10 mouse cellular contexts compared by ENCODE assay signal in genomic region chr13:63701199-63702175, GRCm38 (mm10).
DNase-seq lines count a peak whose midpoint lies in the region; ATAC-seq and TF ChIP-seq lines count a peak whose summit lies in the region.
"Had no signal": no experiment of that assay in that cellular context is flagged by ENCODE, and none has a peak within 500 bp of the region (broad histone marks: within the 10 kb centered on the region; RNA-seq: fewer than 3 reads in every experiment).

No protein-coding gene starts in this region.

- H3K27me3 ChIP-seq in hindbrain, embryonic 15.5 days: no peaks in the 10 kb centered on the region
- no peaks in the 10 kb centered on the region for H3K27me3 ChIP-seq in hindbrain, embryonic 12.5 days
- no peaks in the 10 kb centered on the region for H3K27me3 ChIP-seq in CH12.LX (replicated peaks)
- H3K27me3 ChIP-seq in intestine, embryonic 14.5 days (replicated peaks; ENCODE audit: control insufficient read depth, insufficient read depth, low read length): no peaks in the 10 kb centered on the region
- H3K27me3 ChIP-seq: liver, embryonic 15.5 days had no signal

- 0 out of 2 replicates have a peak overlapping the region, but pooled peaks have one; percentile 31 for H3K27ac ChIP-seq in hindbrain, embryonic 15.5 days (replicated peaks)
- H3K27ac ChIP-seq in hindbrain, embryonic 12.5 days: no peak overlapping the region
- no peak overlapping the region for H3K27ac ChIP-seq in CH12.LX (ENCODE audit: insufficient read depth, low read depth)
- peak overlapping the region; percentile 90 for H3K27ac ChIP-seq in intestine, embryonic 14.5 days (ENCODE audit: low read depth)
- H3K27ac ChIP-seq: forebrain, embryonic 12.5 days; liver, embryonic 15.5 days had no signal

- TF ChIP-seq RAD21 in CH12.LX (IDR thresholded peaks at IDR 0.05; ENCODE audit: low read depth, low read length): no peak

- H3K4me2 ChIP-seq in hindbrain, embryonic 15.5 days: no peak overlapping the region
- no peak overlapping the region for H3K4me2 ChIP-seq in hindbrain, embryonic 12.5 days (replicated peaks)
- H3K4me2 ChIP-seq in CH12.LX (ENCODE audit: insufficient read depth, low read depth, poor library complexity, severe bottlenecking): no peak overlapping the region
- H3K4me2 ChIP-seq in intestine, embryonic 14.5 days (ENCODE audit: low read length): no peak overlapping the region
- H3K4me2 ChIP-seq: forebrain, embryonic 12.5 days; liver, embryonic 15.5 days had no signal

- TF ChIP-seq POLR2A in CH12.LX (IDR thresholded peaks at IDR 0.05; ENCODE audit: low read depth, low read length): no peak

- no peaks in the 10 kb centered on the region for H3K36me3 ChIP-seq in hindbrain, embryonic 15.5 days
- no peaks in the 10 kb centered on the region for H3K36me3 ChIP-seq in hindbrain, embryonic 12.5 days
- no peaks in the 10 kb centered on the region for H3K36me3 ChIP-seq in CH12.LX (replicated peaks in 1 of 2; ENCODE audit: control insufficient read depth in 1 of 2, insufficient read depth in 1 of 2, low read length in 1 of 2)
- H3K36me3 ChIP-seq in intestine, embryonic 14.5 days (ENCODE audit: control insufficient read depth, insufficient read depth, low read length): no peaks in the 10 kb centered on the region
- H3K36me3 ChIP-seq: forebrain, embryonic 12.5 days; liver, embryonic 15.5 days had no signal

- WGBS in hindbrain, embryonic 15.5 days: 39% methylated on average over 9 of the region's 9 CpGs
- WGBS in hindbrain, embryonic 12.5 days: 38% methylated on average over 9 of the region's 9 CpGs
- WGBS in intestine, embryonic 14.5 days: 25% methylated on average over 9 of the region's 9 CpGs

- H3K9me3 ChIP-seq in hindbrain, embryonic 15.5 days: no peaks in the 10 kb centered on the region
- no peaks in the 10 kb centered on the region for H3K9me3 ChIP-seq in hindbrain, embryonic 12.5 days (replicated peaks)
- no peaks in the 10 kb centered on the region for H3K9me3 ChIP-seq in CH12.LX (replicated peaks; ENCODE audit: low read length)
- H3K9me3 ChIP-seq in intestine, embryonic 14.5 days (ENCODE audit: control insufficient read depth, low read length): no peaks in the 10 kb centered on the region
- H3K9me3 ChIP-seq: forebrain, embryonic 12.5 days; liver, embryonic 15.5 days had no signal

- no peak for TF ChIP-seq EP300 in CH12.LX (IDR thresholded peaks at IDR 0.05; ENCODE audit: low read length)

- no peaks in the 10 kb centered on the region for H3K4me1 ChIP-seq in hindbrain, embryonic 15.5 days (replicated peaks)
- peaks cover 7% of the 10 kb centered on the region; the same call in 1 of the 2 replicates for H3K4me1 ChIP-seq in hindbrain, embryonic 12.5 days
- peaks cover 2 to 35% of the 10 kb centered on the region in 2 experiments; a peak in 3 of 4 replicates for H3K4me1 ChIP-seq in CH12.LX (ENCODE audit: control insufficient read depth in 1 of 2, insufficient read depth in 2 of 2)
- peaks cover 11% of the 10 kb centered on the region for H3K4me1 ChIP-seq in intestine, embryonic 14.5 days (replicated peaks; ENCODE audit: control insufficient read depth, insufficient read depth, low read length)

- dilution Hi-C loops in CH12.LX (cut with MboI; ENCODE audit: extremely low pct_ligation_motif_present, extremely low pct_unique_long_range_greater_than_20kb, low sequenced_read_pairs): no loop called here

- no peak for ATAC-seq in hindbrain, embryonic 15.5 days (ENCODE audit: low FRiP score, low read depth)
- no peak for ATAC-seq in hindbrain, embryonic 12.5 days (ENCODE audit: low FRiP score)
- ATAC-seq in intestine, embryonic 14.5 days (replicated peaks; ENCODE audit: low FRiP score, low TSS enrichment, low read depth): peak; percentile 63; the same call in 1 of the 2 replicates

- DNase-seq in CH12.LX (ENCODE audit: extremely low read depth): peak; percentile 69
- DNase-seq in intestine, embryonic 14.5 days (ENCODE audit: low spot score): no peak
- DNase-seq in neural tube, embryonic 10.5 days (ENCODE audit: extremely low spot score, low spot score): peak; percentile 33
- no peak for DNase-seq in left cerebral cortex, adult 9 months (ENCODE audit: low spot score in 2 of 2)
- no peak for DNase-seq in spleen, adult 12 weeks (ENCODE audit: low spot score)
- no peak for DNase-seq in cerebellum, adult 9-11 months

- no peak overlapping the region for H3K4me3 ChIP-seq in hindbrain, embryonic 15.5 days
- H3K4me3 ChIP-seq in hindbrain, embryonic 12.5 days: no peak overlapping the region
- H3K4me3 ChIP-seq in CH12.LX (replicated peaks in 1 of 3; ENCODE audit: low read depth in 2 of 3, low read length in 2 of 3, poor library complexity in 1 of 3): no peak overlapping the region
- no peak overlapping the region for H3K4me3 ChIP-seq in intestine, embryonic 14.5 days (ENCODE audit: low read depth, low read length)
- H3K4me3 ChIP-seq: forebrain, embryonic 12.5 days; liver, embryonic 15.5 days had no signal

- no peak for TF ChIP-seq CTCF in CH12.LX (conservative IDR thresholded peaks at IDR 0.05 in 1 of 2, IDR thresholded peaks at IDR 0.05 in 1 of 2; ENCODE audit: low read depth in 2 of 2, low read length in 2 of 2)

- no peak overlapping the region for H3K9ac ChIP-seq in hindbrain, embryonic 15.5 days
- H3K9ac ChIP-seq in hindbrain, embryonic 12.5 days: no peak overlapping the region
- no peak overlapping the region; the same call in 1 of the 2 replicates for H3K9ac ChIP-seq in CH12.LX (ENCODE audit: insufficient read depth, low read depth)
- H3K9ac ChIP-seq in intestine, embryonic 14.5 days (ENCODE audit: low read length): no peak overlapping the region
- H3K9ac ChIP-seq: forebrain, embryonic 12.5 days; liver, embryonic 15.5 days had no signal

- in situ Hi-C loops in CH12.LX (cut with MboI; ENCODE audit: low pct_ligation_motif_present, low pct_unique_long_range_greater_than_20kb, low sequenced_read_pairs): loop anchor here (10.0 to 25.0 kb wide), 2 partner anchors 93 to 336 kb away; no protein-coding TSS in a partner anchor

- H3K79me2 ChIP-seq in CH12.LX (replicated peaks; ENCODE audit: control insufficient read depth, extremely low read depth, insufficient read depth, poor library complexity, severe bottlenecking): no peaks in the 10 kb centered on the region

TF ChIP-seq in CH12.LX, 34 proteins besides CTCF, POLR2A, EP300 and RAD21:
- TF ChIP-seq ETS1 (conservative IDR thresholded peaks at IDR 0.05; ENCODE audit: low read depth, low read length) (peak; percentile 69), IRF4 (IDR thresholded peaks at IDR 0.05; ENCODE audit: low read depth, low read length) (peak; percentile 21; the same call in 1 of the 2 replicates), MAFK (IDR thresholded peaks at IDR 0.05; ENCODE audit: insufficient replicate concordance, low read length) (no peak)

Comparison
In these comparisons a context has a peak if more than half of its experiments do, and no peak if none do; other contexts are left out.
1. H3K27ac ChIP-seq: peak in hindbrain, embryonic 15.5 days (single experiment) and intestine, embryonic 14.5 days (single experiment); none in hindbrain, embryonic 12.5 days (single experiment) and CH12.LX (single experiment).
2. DNase-seq: peak in CH12.LX (single experiment) and neural tube, embryonic 10.5 days (single experiment); none in intestine, embryonic 14.5 days (single experiment), left cerebral cortex, adult 9 months (0 of 2), spleen, adult 12 weeks (single experiment) and cerebellum, adult 9-11 months (single experiment).